Mouse (Mus musculus) liver, postnatal 0 days (tissue): ENCODE results near the gene Itga6.

ENCODE experiments used
- CTCF ChIP-seq: sonication (generic); IDR thresholded peaks from 2 replicates; pipeline ENCODE4 v1.5.1; 2016; ENCODE audit warnings: antibody characterized with exemption, low read depth
- EP300 ChIP-seq: IDR thresholded peaks from 2 replicates; pipeline ENCODE4 v1.6.1; 2016; ENCODE audit warnings: antibody characterized with exemption, low read depth, mild to moderate bottlenecking

- TF ChIP-seq CTCF (no peak), EP300 (no peak)
Observed at GRCm38 (mm10) chr2:71751336-71751735, 5.9 kb downstream of the Itga6 start.
